Comparison of ENCODE assay signal across 19 mouse cellular contexts in genomic region chr3:138531479-138532181, GRCm38 (mm10). TPM values are rescaled to one million over a fixed set of nuclear protein-coding genes. Genes with fewer than 3 reads are reported as not detected.
DNase-seq lines count a peak whose midpoint lies in the region; ATAC-seq and TF ChIP-seq lines count a peak whose summit lies in the region.
"Had no signal": no experiment of that assay in that cellular context is flagged by ENCODE, and none has a peak within 500 bp of the region (broad histone marks: within the 10 kb centered on the region; RNA-seq: fewer than 3 reads in every experiment).

No protein-coding gene starts in this region.

- 35% methylated on average over 12 of the region's 12 CpGs for WGBS in kidney, embryonic 15.5 days
- 41% methylated on average over 12 of the region's 12 CpGs for WGBS in stomach, embryonic 15.5 days
- 46% methylated on average over 12 of the region's 12 CpGs for WGBS in stomach, postnatal 0 days

- no peak overlapping the region; the same call in 1 of the 2 replicates for H3K27ac ChIP-seq in kidney, embryonic 15.5 days
- H3K27ac ChIP-seq in stomach, embryonic 15.5 days = no peak overlapping the region
- no peak overlapping the region for H3K27ac ChIP-seq in stomach, postnatal 0 days (replicated peaks)
- H3K27ac ChIP-seq: hindbrain, embryonic 13.5 days; midbrain, embryonic 13.5 days had no signal

- no peaks in the 10 kb centered on the region for H3K27me3 ChIP-seq in kidney, embryonic 15.5 days
- no peaks in the 10 kb centered on the region for H3K27me3 ChIP-seq in stomach, embryonic 15.5 days (replicated peaks)
- no peaks in the 10 kb centered on the region for H3K27me3 ChIP-seq in stomach, postnatal 0 days (ENCODE audit: control insufficient read depth, insufficient read depth, low read length)
- H3K27me3 ChIP-seq: hindbrain, embryonic 13.5 days; midbrain, embryonic 13.5 days; Patski had no signal

- H3K9ac ChIP-seq in kidney, embryonic 15.5 days = no peak overlapping the region
- H3K9ac ChIP-seq in stomach, embryonic 15.5 days = no peak overlapping the region
- no peak overlapping the region for H3K9ac ChIP-seq in stomach, postnatal 0 days (ENCODE audit: low read length)
- H3K9ac ChIP-seq: hindbrain, embryonic 13.5 days; midbrain, embryonic 13.5 days had no signal

- ATAC-seq in kidney, embryonic 15.5 days (replicated peaks; ENCODE audit: low FRiP score) = no peak
- ATAC-seq in stomach, embryonic 15.5 days (ENCODE audit: insufficient read depth, low FRiP score, low read depth) = no peak
- no peak for ATAC-seq in stomach, postnatal 0 days (ENCODE audit: low FRiP score, low TSS enrichment)
- ATAC-seq: activated CD4-positive, CD25-positive, alpha-beta regulatory T cell, adult 4 months; intestine, embryonic 16.5 days; midbrain, embryonic 13.5 days; Patski had no signal

- H3K4me3 ChIP-seq in kidney, embryonic 15.5 days (replicated peaks) = 0 out of 2 replicates have a peak overlapping the region, but pooled peaks have one; percentile 2
- no peak overlapping the region for H3K4me3 ChIP-seq in stomach, embryonic 15.5 days (replicated peaks)
- H3K4me3 ChIP-seq in stomach, postnatal 0 days (ENCODE audit: low read depth, low read length) = no peak overlapping the region
- H3K4me3 ChIP-seq: hindbrain, embryonic 13.5 days; midbrain, embryonic 13.5 days had no signal

- intact Hi-C loops in left cerebral cortex, postnatal 25 days (cut with DNase I) = no loop called here

- H3K4me2 ChIP-seq in kidney, embryonic 15.5 days = peak overlapping the region; percentile 25; the same call in 1 of the 2 replicates
- H3K4me2 ChIP-seq in stomach, embryonic 15.5 days = 0 out of 2 replicates have a peak overlapping the region, but pooled peaks have one; percentile 3
- no peak overlapping the region for H3K4me2 ChIP-seq in stomach, postnatal 0 days (replicated peaks; ENCODE audit: low read depth)
- H3K4me2 ChIP-seq: hindbrain, embryonic 13.5 days; midbrain, embryonic 13.5 days had no signal

- peak; percentile 12 for DNase-seq in embryo, embryonic 10 days (ENCODE audit: low spot score)
- no peak for DNase-seq in embryo, embryonic 11 days
- DNase-seq in kidney, adult 9 months = no peak
- DNase-seq in stomach, postnatal 0 days (ENCODE audit: low spot score) = no peak
- no peak for DNase-seq in left cerebral cortex, postnatal 25 days (ENCODE audit: low spot score in 2 of 2)
- no peak for DNase-seq in right cerebral cortex, postnatal 14 days
- DNase-seq: adrenal gland, postnatal 36 days; cerebellum, adult 2 months; gastrocnemius, postnatal 36 days; heart, postnatal 10 days; lung, postnatal 4 days; thymus, adult 18-20 months had no signal

- TF ChIP-seq CTCF in stomach, postnatal 0 days (IDR thresholded peaks at IDR 0.05; ENCODE audit: low read depth) = no peak

- no peaks in the 10 kb centered on the region for H3K9me3 ChIP-seq in kidney, embryonic 15.5 days (replicated peaks)
- no peaks in the 10 kb centered on the region for H3K9me3 ChIP-seq in stomach, embryonic 15.5 days
- H3K9me3 ChIP-seq in stomach, postnatal 0 days (ENCODE audit: control insufficient read depth, low read length) = no peaks in the 10 kb centered on the region
- H3K9me3 ChIP-seq: hindbrain, embryonic 13.5 days; midbrain, embryonic 13.5 days had no signal

- H3K36me3 ChIP-seq in kidney, embryonic 15.5 days = peaks cover 6% of the 10 kb centered on the region; the same call in 1 of the 2 replicates
- no peaks in the 10 kb centered on the region for H3K36me3 ChIP-seq in stomach, embryonic 15.5 days
- H3K36me3 ChIP-seq in stomach, postnatal 0 days (ENCODE audit: control insufficient read depth, insufficient read depth, low read length) = no peaks in the 10 kb centered on the region
- H3K36me3 ChIP-seq: midbrain, embryonic 13.5 days had no signal

- H3K4me1 ChIP-seq in kidney, embryonic 15.5 days = peaks cover 35% of the 10 kb centered on the region
- peaks cover 15% of the 10 kb centered on the region for H3K4me1 ChIP-seq in stomach, embryonic 15.5 days
- no peaks in the 10 kb centered on the region for H3K4me1 ChIP-seq in stomach, postnatal 0 days (replicated peaks; ENCODE audit: control insufficient read depth, insufficient read depth)

- TF ChIP-seq EP300 in stomach, postnatal 0 days (optimal IDR thresholded peaks at IDR 0.05) = no peak

RNA-seq across cellular contexts. Expression of gene Eif4e, which starts 5.7 kb away (rescaled TPM):
- 356 and 375 TPM in 2 replicates for polyA plus RNA-seq in kidney, embryonic 15.5 days (2015; fragmentation: Nextera tagmentation; extraction: Ambion mirVana)
- polyA plus RNA-seq in stomach, embryonic 15.5 days (2015; fragmentation: Nextera tagmentation; extraction: Ambion mirVana) = 295 and 313 TPM in 2 replicates
- polyA plus RNA-seq in stomach, postnatal 0 days (2015; fragmentation: Nextera tagmentation; extraction: Ambion mirVana) = 157 and 162 TPM in 2 replicates
- total RNA-seq in left cerebral cortex, postnatal 25 days (2021) = 100 to 1,000 TPM; 176 to 189 TPM

RNA-seq across cellular contexts. Expression of gene Metap1, which starts 42.3 kb away (rescaled TPM):
- 46.1 and 47.3 TPM in 2 replicates for polyA plus RNA-seq in kidney, embryonic 15.5 days (2015; fragmentation: Nextera tagmentation; extraction: Ambion mirVana)
- polyA plus RNA-seq in stomach, embryonic 15.5 days (2015; fragmentation: Nextera tagmentation; extraction: Ambion mirVana) = 46.1 and 48.1 TPM in 2 replicates
- polyA plus RNA-seq in stomach, postnatal 0 days (2015; fragmentation: Nextera tagmentation; extraction: Ambion mirVana) = 33.9 and 34.1 TPM in 2 replicates
- total RNA-seq in left cerebral cortex, postnatal 25 days (2021) = 10 to 100 TPM; 40.5 to 43.8 TPM
